Mouse (Mus musculus) stomach, embryonic 16.5 days (tissue): ENCODE data around the gene Krtap7-1. TPM values are rescaled to one million over a fixed set of nuclear protein-coding genes. Genes with fewer than 3 reads are reported as not detected.

Experiments used
- ATAC-seq: fragments of 200-750 bp; cut with Nextera tagmentation; 2 replicates; pipeline ENCODE4 v1.8.0; 2017; ENCODE audit warnings: moderate number of reproducible peaks, moderate TSS enrichment; ENCODE audit not compliant: insufficient read depth, low FRiP score
- H3K27ac ChIP-seq: fragments of 300-500 bp; sonication (generic); 2 replicates; pipeline ENCODE4 v1.5.1; 2014; ENCODE audit warnings: low read length
- H3K27me3 ChIP-seq: fragments of 300-500 bp; sonication (generic); 2 replicates; pipeline ENCODE4 v1.6.1; 2014; ENCODE audit warnings: low read length, control low read depth, mixed read lengths; ENCODE audit not compliant: control insufficient read depth, insufficient read depth
- H3K36me3 ChIP-seq: fragments of 300-500 bp; sonication (generic); 2 replicates; pipeline ENCODE4 v1.6.1; 2014; ENCODE audit warnings: low read length; ENCODE audit not compliant: control insufficient read depth, insufficient read depth
- H3K4me1 ChIP-seq: fragments of 300-500 bp; sonication (generic); 2 replicates; pipeline ENCODE4 v1.6.1; 2014; ENCODE audit warnings: low read length, control low read depth, mixed read lengths; ENCODE audit not compliant: control insufficient read depth, insufficient read depth
- H3K4me2 ChIP-seq: fragments of 300-500 bp; sonication (generic); 2 replicates; pipeline ENCODE4 v1.6.1; 2014; ENCODE audit warnings: low read depth, low read length, mixed read lengths
- H3K4me3 ChIP-seq: fragments of 300-500 bp; sonication (generic); replicated peaks from 2 replicates; pipeline ENCODE4 v1.5.1; 2014; ENCODE audit warnings: mild to moderate bottlenecking, low read length
- H3K9ac ChIP-seq: fragments of 300-500 bp; sonication (generic); 2 replicates; pipeline ENCODE4 v1.6.1; 2014; ENCODE audit warnings: low read length
- H3K9me3 ChIP-seq: fragments of 300-500 bp; sonication (generic); replicated peaks from 2 replicates; pipeline ENCODE4 v1.6.1; 2016; ENCODE audit warnings: low read length, control low read depth; ENCODE audit not compliant: control insufficient read depth
- WGBS: fragments of 180-500 bp; shearing (Covaris S2); extraction: QIAGEN DNeasy Blood & Tissue Kit; methylation state at CpG from one replicate; pipeline ENCODE4 v1.1.7; 2014; 5-methylcytosine and 5-hydroxymethylcytosine counted together
- polyA plus RNA-seq: library from polyadenylated mRNA; unstranded; fragments of >200 nt; fragmentation: Nextera tagmentation; extraction: Ambion mirVana; gene quantifications from 2 replicates; pipeline ENCODE4 v1.2.1, GENCODE M21; 2015

Krtap7-1 gene
- polyA plus RNA-seq, 1 experiment from 2014 or later = not detected

- ATAC-seq = no peak
- Histone ChIP-seq H3K9ac (no peak overlapping the region), H3K4me2 (no peak overlapping the region), H3K36me3 (no peaks in the 10 kb centered on the region), H3K9me3 (no peaks in the 10 kb centered on the region), H3K4me3 (no peak overlapping the region), H3K4me1 (no peaks in the 10 kb centered on the region), H3K27ac (no peak overlapping the region), H3K27me3 (no peaks in the 10 kb centered on the region)
- WGBS = 61% methylated on average over 9 of the region's 9 CpGs
Measured at GRCm38 (mm10) chr16:89517635-89518034, 9.5 kb upstream of the Krtap7-1 start.

GRCm38 (mm10) chr16:89513431-89513830 lies 5.3 kb upstream of the Krtap7-1 start:
- Histone ChIP-seq H3K9me3 (no peaks in the 10 kb centered on the region), H3K36me3 (no peaks in the 10 kb centered on the region), H3K4me1 (no peaks in the 10 kb centered on the region), H3K4me2 (no peak overlapping the region), H3K9ac (no peak overlapping the region), H3K27ac (no peak overlapping the region), H3K27me3 (no peaks in the 10 kb centered on the region), H3K4me3 (no peak overlapping the region)
- ATAC-seq = no peak
- 75% methylated on average over 7 of the region's 7 CpGs for WGBS

- H3K4me1 ChIP-seq = no peaks in the 10 kb centered on the region
- no peaks in the 10 kb centered on the region for H3K36me3 ChIP-seq
- H3K4me3 ChIP-seq = no peak overlapping the region
- H3K9me3 ChIP-seq = no peaks in the 10 kb centered on the region
- no peak overlapping the region for H3K9ac ChIP-seq
- no peak overlapping the region for H3K27ac ChIP-seq
- H3K4me2 ChIP-seq = no peak overlapping the region
- 68% methylated on average over 2 of the region's 2 CpGs for WGBS
- no peak for ATAC-seq
- H3K27me3 ChIP-seq = no peaks in the 10 kb centered on the region
Measured at GRCm38 (mm10) chr16:89503571-89503970, 4.6 kb downstream of the Krtap7-1 start.

GRCm38 (mm10) chr16:89501870-89502269 lies 6.3 kb downstream of the Krtap7-1 start:
- H3K9ac ChIP-seq = no peak overlapping the region
- no peak overlapping the region for H3K27ac ChIP-seq
- H3K4me1 ChIP-seq = no peaks in the 10 kb centered on the region
- no peaks in the 10 kb centered on the region for H3K27me3 ChIP-seq
- 50% methylated on average over 5 of the region's 5 CpGs for WGBS
- no peak overlapping the region for H3K4me2 ChIP-seq
- no peak overlapping the region for H3K4me3 ChIP-seq
- no peak for ATAC-seq
- no peaks in the 10 kb centered on the region for H3K9me3 ChIP-seq
- no peaks in the 10 kb centered on the region for H3K36me3 ChIP-seq

- Histone ChIP-seq H3K9ac (no peak overlapping the region), H3K36me3 (no peaks in the 10 kb centered on the region), H3K27ac (no peak overlapping the region), H3K27me3 (no peaks in the 10 kb centered on the region), H3K9me3 (no peaks in the 10 kb centered on the region), H3K4me2 (no peak overlapping the region), H3K4me3 (no peak overlapping the region), H3K4me1 (no peaks in the 10 kb centered on the region)
- ATAC-seq = no peak
- 90% methylated on average over 5 of the region's 5 CpGs for WGBS
Measured at GRCm38 (mm10) chr16:89497002-89497401, 11.1 kb downstream of the Krtap7-1 start.

- H3K36me3 ChIP-seq = no peaks in the 10 kb centered on the region
- no peak overlapping the region for H3K9ac ChIP-seq
Measured at GRCm38 (mm10) chr16:89495394-89496153, 12.5 kb downstream of the Krtap7-1 start.

GRCm38 (mm10) chr16:89487852-89488251 lies 20.3 kb downstream of the Krtap7-1 start, which contains the start of gene Krtap8-1:
TSS of gene Krtap8-1 (minus strand) at chr16:89487952.
- Histone ChIP-seq H3K4me1 (no peaks in the 10 kb centered on the region), H3K9ac (no peak within 1 kb of the TSS), H3K4me2 (no peak within 1 kb of the TSS), H3K36me3 (no peaks in the 10 kb centered on the region), H3K27me3 (no peaks in the 10 kb centered on the region), H3K4me3 (no peak within 1 kb of the TSS), H3K9me3 (no peaks in the 10 kb centered on the region), H3K27ac (no peak within 1 kb of the TSS)
- ATAC-seq = no peak
- WGBS = 81% methylated on average over 7 of the region's 7 CpGs

More at GRCm38 (mm10) chr16:89495394-89496153, 12.5 kb downstream of the Krtap7-1 start:
- H3K27ac ChIP-seq = no peak overlapping the region
- ATAC-seq = no peak
- H3K27me3 ChIP-seq = no peaks in the 10 kb centered on the region
- WGBS = 80% methylated on average over 7 of the region's 7 CpGs
- no peaks in the 10 kb centered on the region for H3K9me3 ChIP-seq
- no peaks in the 10 kb centered on the region for H3K4me1 ChIP-seq
- H3K4me3 ChIP-seq = no peak overlapping the region
- H3K4me2 ChIP-seq = no peak overlapping the region

- no peak for ATAC-seq
Measured at GRCm38 (mm10) chr16:89477679-89478314, 30.3 kb downstream of the Krtap7-1 start.

GRCm38 (mm10) chr16:89461189-89461588 lies 46.9 kb downstream of the Krtap7-1 start:
- Histone ChIP-seq H3K27me3 (no peaks in the 10 kb centered on the region), H3K4me1 (no peaks in the 10 kb centered on the region), H3K4me2 (no peak overlapping the region), H3K9ac (no peak overlapping the region), H3K9me3 (no peaks in the 10 kb centered on the region), H3K36me3 (no peaks in the 10 kb centered on the region), H3K4me3 (no peak overlapping the region), H3K27ac (no peak overlapping the region)
- no peak for ATAC-seq
- WGBS = 52% methylated on average over 5 of the region's 5 CpGs

More at GRCm38 (mm10) chr16:89477679-89478314, 30.3 kb downstream of the Krtap7-1 start:
- Histone ChIP-seq H3K27me3 (no peaks in the 10 kb centered on the region), H3K4me3 (no peak overlapping the region), H3K36me3 (no peaks in the 10 kb centered on the region), H3K9me3 (no peaks in the 10 kb centered on the region), H3K4me1 (no peaks in the 10 kb centered on the region), H3K9ac (no peak overlapping the region), H3K4me2 (no peak overlapping the region), H3K27ac (no peak overlapping the region)
- 83% methylated on average over 12 of the region's 12 CpGs for WGBS
